Mouse (Mus musculus): ENCODE measurements around the gene Hist1h3c.

DNA sequence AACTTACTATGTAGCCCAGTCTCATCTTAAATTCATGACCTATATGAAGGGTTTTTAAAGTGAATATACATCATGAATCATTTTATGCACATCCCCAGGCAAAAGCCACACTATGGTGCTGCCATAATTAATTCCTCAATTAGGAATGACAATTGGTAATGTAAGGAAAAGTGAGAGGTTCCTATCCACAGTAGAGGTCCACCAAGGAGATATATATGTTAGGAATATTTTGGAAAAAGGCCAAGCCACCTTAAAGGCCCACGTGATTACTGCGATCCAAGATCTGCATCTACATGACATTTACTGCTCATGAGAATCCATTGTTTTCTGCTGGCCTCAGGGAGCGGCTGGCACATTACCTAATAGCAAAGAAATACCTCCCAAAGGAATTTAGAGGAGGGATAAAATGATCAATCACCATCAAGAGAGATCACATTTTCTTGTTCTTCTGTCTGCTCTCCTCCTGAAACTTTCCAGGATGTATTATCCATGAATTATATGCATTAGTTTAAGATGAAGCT lies 13.9 kb upstream of the Hist1h3c start:
- TF ChIP-seq CTCF (IDR thresholded peaks at IDR 0.05; ENCODE audit: extremely low read depth, insufficient read length, insufficient replicate concordance, low read depth, low read length) (no peak), POLR2A (IDR thresholded peaks at IDR 0.05; ENCODE audit: low read depth, low read length) (no peak)

All from small intestine, adult 2 months (tissue).